Mouse (Mus musculus) layer of hippocampus, postnatal 36 days (tissue): ENCODE measurements at regions not wholly inside any gene's neighbourhood (a gene's known extent, or its start where the extent isn't known, plus 50 kb on each side); places are given as distances from the start of the nearest gene placed in this dataset.
A peak's percentile ranks its signal among the peaks of the same experiment; 100 is the strongest.
"Not testable (repeated sequence)": the region's sequence is repeated elsewhere in the genome, so short reads cannot be mapped to it uniquely, and the experiment has no call there.

Experiments used
- DNase-seq, 2 experiments: peaks; one replicate each; pipeline ENCODE4 v3.0.0; 2022

GRCm38 (mm10) chr7:64101679-64102078 lies 52.0 kb upstream of the Trpm1 start:
- no peak for DNase-seq

GRCm38 (mm10) chr7:64099606-64100005 lies 54.0 kb upstream of the Trpm1 start:
- DNase-seq = no peak

GRCm38 (mm10) chr7:64090067-64090466 lies 63.6 kb upstream of the Trpm1 start:
- no peak for DNase-seq

- no peak for DNase-seq
Observed at GRCm38 (mm10) chr7:64089034-64089433, 64.6 kb upstream of the Trpm1 start.

- not testable (repeated sequence) for DNase-seq
Observed at GRCm38 (mm10) chr7:64083978-64084377, 69.7 kb upstream of the Trpm1 start.

GRCm38 (mm10) chr7:64082651-64083050 lies 71.0 kb upstream of the Trpm1 start:
- DNase-seq = no peak

- no peak for DNase-seq
Observed at GRCm38 (mm10) chr7:64082201-64082600, 71.4 kb upstream of the Trpm1 start.

- DNase-seq = no peak
Observed at GRCm38 (mm10) chr7:64081618-64082017, 72.0 kb upstream of the Trpm1 start.

GRCm38 (mm10) chr7:64081019-64081418 lies 72.6 kb upstream of the Trpm1 start:
- no peak for DNase-seq

- no peak for DNase-seq
Observed at GRCm38 (mm10) chr7:64079301-64079700, 74.3 kb upstream of the Trpm1 start.

GRCm38 (mm10) chr7:64078646-64079045 lies 75.0 kb upstream of the Trpm1 start:
- DNase-seq = no peak

GRCm38 (mm10) chr7:64077526-64077925 lies 76.1 kb upstream of the Trpm1 start:
- no peak for DNase-seq

GRCm38 (mm10) chr7:64076764-64077360 lies 76.8 kb upstream of the Trpm1 start:
- no peak for DNase-seq

- DNase-seq = no peak
Observed at GRCm38 (mm10) chr7:64075696-64076313, 77.8 kb upstream of the Trpm1 start.

- no peak for DNase-seq
Observed at GRCm38 (mm10) chr7:64074661-64075234, 78.9 kb upstream of the Trpm1 start.

GRCm38 (mm10) chr7:64074186-64074585 lies 79.4 kb upstream of the Trpm1 start:
- no peak for DNase-seq

GRCm38 (mm10) chr7:64073781-64074180 lies 79.9 kb upstream of the Trpm1 start:
- DNase-seq = no peak

- no peak for DNase-seq
Observed at GRCm38 (mm10) chr7:64070930-64071329, 82.7 kb upstream of the Trpm1 start.

- DNase-seq = peak; percentile 86 to 89
Observed at GRCm38 (mm10) chr7:64065529-64066247, 87.9 kb upstream of the Trpm1 start.

- no peak for DNase-seq
Observed at GRCm38 (mm10) chr7:64064460-64065241, 89.0 kb upstream of the Trpm1 start.

GRCm38 (mm10) chr7:64061170-64061569 lies 92.5 kb upstream of the Trpm1 start:
- DNase-seq = no peak

GRCm38 (mm10) chr7:64060582-64060981 lies 93.1 kb upstream of the Trpm1 start:
- no peak for DNase-seq

GRCm38 (mm10) chr7:64060051-64060450 lies 93.6 kb upstream of the Trpm1 start:
- no peak for DNase-seq
